Comparison of ENCODE assay signal across 10 mouse cellular contexts in genomic region chr10:76732391-76732790, GRCm38 (mm10). TPM values are rescaled to one million over a fixed set of nuclear protein-coding genes. Genes with fewer than 3 reads are reported as not detected.
DNase-seq lines count a peak whose midpoint lies in the region; ATAC-seq and TF ChIP-seq lines count a peak whose summit lies in the region.
"Had no signal": no experiment of that assay in that cellular context is flagged by ENCODE, and none has a peak within 500 bp of the region (broad histone marks: within the 10 kb centered on the region; RNA-seq: fewer than 3 reads in every experiment).

No protein-coding gene starts in this region.

- no peaks in the 10 kb centered on the region for H3K9me3 ChIP-seq in heart, embryonic 13.5 days
- no peaks in the 10 kb centered on the region for H3K9me3 ChIP-seq in midbrain, postnatal 0 days (ENCODE audit: low read length)
- H3K9me3 ChIP-seq in midbrain, embryonic 15.5 days: no peaks in the 10 kb centered on the region
- H3K9me3 ChIP-seq in hindbrain, embryonic 15.5 days: no peaks in the 10 kb centered on the region
- no peaks in the 10 kb centered on the region for H3K9me3 ChIP-seq in stomach, embryonic 14.5 days (ENCODE audit: control insufficient read depth, low read depth, low read length)
- H3K9me3 ChIP-seq: neural tube, embryonic 12.5 days had no signal

- ATAC-seq in heart, embryonic 13.5 days (ENCODE audit: extremely low read depth, insufficient number of reproducible peaks, low FRiP score, low TSS enrichment): no peak
- ATAC-seq in midbrain, postnatal 0 days (ENCODE audit: low FRiP score): no peak
- ATAC-seq in midbrain, embryonic 15.5 days (replicated peaks): no peak
- ATAC-seq in hindbrain, embryonic 15.5 days (ENCODE audit: low FRiP score, low read depth): no peak
- no peak for ATAC-seq in stomach, embryonic 14.5 days (ENCODE audit: insufficient number of reproducible peaks, insufficient read depth, low FRiP score, low read depth)

- H3K27me3 ChIP-seq in heart, embryonic 13.5 days (replicated peaks): no peaks in the 10 kb centered on the region; the same call in 1 of the 2 replicates
- H3K27me3 ChIP-seq in midbrain, postnatal 0 days (ENCODE audit: insufficient read depth, low read length): no peaks in the 10 kb centered on the region
- no peaks in the 10 kb centered on the region for H3K27me3 ChIP-seq in midbrain, embryonic 15.5 days (replicated peaks)
- no peaks in the 10 kb centered on the region for H3K27me3 ChIP-seq in hindbrain, embryonic 15.5 days
- no peaks in the 10 kb centered on the region for H3K27me3 ChIP-seq in stomach, embryonic 14.5 days (ENCODE audit: control insufficient read depth, insufficient read depth, low read length)
- H3K27me3 ChIP-seq: neural tube, embryonic 12.5 days had no signal

- 62% methylated on average over 6 of the region's 6 CpGs for WGBS in heart, embryonic 13.5 days
- 75% methylated on average over 6 of the region's 6 CpGs for WGBS in midbrain, postnatal 0 days
- 68% methylated on average over 6 of the region's 6 CpGs for WGBS in midbrain, embryonic 15.5 days
- WGBS in hindbrain, embryonic 15.5 days: 68% methylated on average over 6 of the region's 6 CpGs
- 58% methylated on average over 6 of the region's 6 CpGs for WGBS in stomach, embryonic 14.5 days

- peak overlapping the region; percentile 55 for H3K9ac ChIP-seq in heart, embryonic 13.5 days
- 0 out of 2 replicates have a peak overlapping the region, but pooled peaks have one; percentile 8 for H3K9ac ChIP-seq in midbrain, postnatal 0 days (replicated peaks; ENCODE audit: low read length, poor library complexity, severe bottlenecking)
- H3K9ac ChIP-seq in midbrain, embryonic 15.5 days: no peak overlapping the region
- no peak overlapping the region for H3K9ac ChIP-seq in hindbrain, embryonic 15.5 days
- no peak overlapping the region; the same call in 1 of the 2 replicates for H3K9ac ChIP-seq in stomach, embryonic 14.5 days (replicated peaks; ENCODE audit: low read depth, low read length)

- H3K4me1 ChIP-seq in heart, embryonic 13.5 days: peaks cover 55% of the 10 kb centered on the region
- H3K4me1 ChIP-seq in midbrain, postnatal 0 days (ENCODE audit: insufficient read depth, low read length): peaks cover 10% of the 10 kb centered on the region; the same call in 1 of the 2 replicates
- peaks cover 14% of the 10 kb centered on the region for H3K4me1 ChIP-seq in midbrain, embryonic 15.5 days
- H3K4me1 ChIP-seq in hindbrain, embryonic 15.5 days (replicated peaks): peaks cover 22% of the 10 kb centered on the region
- H3K4me1 ChIP-seq in stomach, embryonic 14.5 days (ENCODE audit: control insufficient read depth, insufficient read depth, low read length): peaks cover 36% of the 10 kb centered on the region

- H3K4me3 ChIP-seq in heart, embryonic 13.5 days: no peak overlapping the region
- no peak overlapping the region for H3K4me3 ChIP-seq in midbrain, postnatal 0 days (ENCODE audit: low read depth, low read length)
- H3K4me3 ChIP-seq in midbrain, embryonic 15.5 days: no peak overlapping the region
- H3K4me3 ChIP-seq in hindbrain, embryonic 15.5 days: no peak overlapping the region
- H3K4me3 ChIP-seq in stomach, embryonic 14.5 days (ENCODE audit: low read depth, low read length): no peak overlapping the region
- H3K4me3 ChIP-seq: neural tube, embryonic 12.5 days had no signal

- peak overlapping the region; percentile 57 for H3K4me2 ChIP-seq in heart, embryonic 13.5 days
- H3K4me2 ChIP-seq in midbrain, postnatal 0 days (ENCODE audit: low read depth, low read length, poor library complexity, severe bottlenecking): no peak overlapping the region
- H3K4me2 ChIP-seq in midbrain, embryonic 15.5 days: no peak overlapping the region
- no peak overlapping the region for H3K4me2 ChIP-seq in hindbrain, embryonic 15.5 days
- H3K4me2 ChIP-seq in stomach, embryonic 14.5 days (replicated peaks; ENCODE audit: low read depth, low read length): no peak overlapping the region; the same call in 1 of the 2 replicates

- peak overlapping the region; percentile 87 for H3K27ac ChIP-seq in heart, embryonic 13.5 days (replicated peaks)
- no peak overlapping the region for H3K27ac ChIP-seq in midbrain, postnatal 0 days (ENCODE audit: low read depth, low read length)
- H3K27ac ChIP-seq in midbrain, embryonic 15.5 days: no peak overlapping the region
- H3K27ac ChIP-seq in hindbrain, embryonic 15.5 days (replicated peaks): 0 out of 2 replicates have a peak overlapping the region, but pooled peaks have one; percentile 50
- H3K27ac ChIP-seq in stomach, embryonic 14.5 days (ENCODE audit: low read length): peak overlapping the region; percentile 96
- H3K27ac ChIP-seq: neural tube, embryonic 12.5 days had no signal

- no peak for DNase-seq in heart, postnatal 4 days
- DNase-seq in midbrain, postnatal 0 days (ENCODE audit: low spot score): no peak
- no peak for DNase-seq in cerebellum, adult 11-12 months
- no peak for DNase-seq in embryo, embryonic 9.5 days (ENCODE audit: extremely low spot score)
- DNase-seq: cerebellum, postnatal 14 days had no signal

- no peak for TF ChIP-seq CTCF in midbrain, postnatal 0 days (IDR thresholded peaks at IDR 0.05)

- no peaks in the 10 kb centered on the region for H3K36me3 ChIP-seq in heart, embryonic 13.5 days
- no peaks in the 10 kb centered on the region for H3K36me3 ChIP-seq in midbrain, postnatal 0 days (ENCODE audit: insufficient read depth, low read length)
- no peaks in the 10 kb centered on the region for H3K36me3 ChIP-seq in midbrain, embryonic 15.5 days (replicated peaks)
- no peaks in the 10 kb centered on the region for H3K36me3 ChIP-seq in hindbrain, embryonic 15.5 days
- H3K36me3 ChIP-seq in stomach, embryonic 14.5 days (ENCODE audit: control insufficient read depth, insufficient read depth, low read length): no peaks in the 10 kb centered on the region
- H3K36me3 ChIP-seq: neural tube, embryonic 12.5 days had no signal

RNA-seq across cellular contexts. Expression of gene Col6a1, which starts 6.4 kb away (rescaled TPM):
- 49.6 and 55.5 TPM in 2 replicates for polyA plus RNA-seq in heart, embryonic 13.5 days (2015; fragmentation: Nextera tagmentation; extraction: Ambion mirVana)
- 100 to 1,000 TPM; 153 to 163 TPM for total RNA-seq in heart, postnatal 4 days (2021)
- 32.7 and 36.6 TPM in 2 replicates for total RNA-seq in midbrain, postnatal 0 days (2014; rRNA removed)
- 21.7 and 22.4 TPM in 2 replicates for polyA plus RNA-seq in midbrain, postnatal 0 days (2015; fragmentation: Nextera tagmentation; extraction: Ambion mirVana)
- 20.0 and 22.1 TPM in 2 replicates for polyA plus RNA-seq in midbrain, embryonic 15.5 days (2015; fragmentation: Nextera tagmentation; extraction: Ambion mirVana)
- 23.5 and 29.4 TPM in 2 replicates for polyA plus RNA-seq in hindbrain, embryonic 15.5 days (2015; fragmentation: Nextera tagmentation; extraction: Ambion mirVana)
- 275 and 292 TPM in 2 replicates for polyA plus RNA-seq in stomach, embryonic 14.5 days (2014; fragmentation: Nextera tagmentation; extraction: Ambion mirVana)

Comparison
In these comparisons a context has a peak if more than half of its experiments do, and no peak if none do; other contexts are left out.
1. H3K9ac ChIP-seq: peak in heart, embryonic 13.5 days (single experiment) and midbrain, postnatal 0 days (single experiment); none in midbrain, embryonic 15.5 days (single experiment), hindbrain, embryonic 15.5 days (single experiment) and stomach, embryonic 14.5 days (single experiment).
2. H3K27ac ChIP-seq: peak in heart, embryonic 13.5 days (single experiment), hindbrain, embryonic 15.5 days (single experiment) and stomach, embryonic 14.5 days (single experiment); none in midbrain, postnatal 0 days (single experiment) and midbrain, embryonic 15.5 days (single experiment).